Mouse (Mus musculus) intestine, embryonic 14.5 days (tissue): ENCODE results near the gene Gm42420. TPM values are rescaled to one million over a fixed set of nuclear protein-coding genes. Genes with fewer than 3 reads are reported as not detected.

Experiments used
- ATAC-seq: fragments of 200-750 bp; cut with Nextera tagmentation; replicated peaks from 2 replicates; pipeline ENCODE4 v1.8.0; 2017; ENCODE audit warnings: low read depth, moderate number of reproducible peaks, moderate TSS enrichment, moderate library complexity; ENCODE audit not compliant: low FRiP score, low TSS enrichment
- DNase-seq: peaks from one replicate; pipeline ENCODE4 v3.0.0-alpha.2; 2018; ENCODE audit warnings: low spot score
- H3K27ac ChIP-seq: fragments of 300-500 bp; sonication (generic); 2 replicates; pipeline ENCODE4 v1.5.1; 2014; ENCODE audit warnings: low read depth, mild to moderate bottlenecking, control low read depth
- H3K27me3 ChIP-seq: fragments of 300-500 bp; sonication (generic); replicated peaks from 2 replicates; pipeline ENCODE4 v1.6.1; 2014; ENCODE audit warnings: low read length, control low read depth; ENCODE audit not compliant: control insufficient read depth, insufficient read depth
- H3K36me3 ChIP-seq: fragments of 300-500 bp; sonication (generic); 2 replicates; pipeline ENCODE4 v1.6.1; 2014; ENCODE audit warnings: low read length, control low read depth; ENCODE audit not compliant: control insufficient read depth, insufficient read depth
- H3K4me1 ChIP-seq: fragments of 300-500 bp; sonication (generic); replicated peaks from 2 replicates; pipeline ENCODE4 v1.6.1; 2014; ENCODE audit warnings: low read length, control low read depth, mixed read lengths; ENCODE audit not compliant: control insufficient read depth, insufficient read depth
- H3K4me2 ChIP-seq: fragments of 300-500 bp; sonication (generic); 2 replicates; pipeline ENCODE4 v1.6.1; 2014; ENCODE audit warnings: low read length
- H3K4me3 ChIP-seq: fragments of 300-500 bp; sonication (generic); 2 replicates; pipeline ENCODE4 v1.5.1; 2014; ENCODE audit warnings: low read depth, low read length, control low read depth, mixed read lengths
- H3K9ac ChIP-seq: fragments of 300-500 bp; sonication (generic); 2 replicates; pipeline ENCODE4 v1.6.1; 2014; ENCODE audit warnings: mild to moderate bottlenecking, low read length
- H3K9me3 ChIP-seq: fragments of 300-500 bp; sonication (generic); 2 replicates; pipeline ENCODE4 v1.6.1; 2016; ENCODE audit warnings: low read length, control low read depth; ENCODE audit not compliant: control insufficient read depth
- WGBS: fragments of 180-500 bp; shearing (Covaris S2); extraction: QIAGEN DNeasy Blood & Tissue Kit; methylation state at CpG from one replicate; pipeline ENCODE4 v1.1.7; 2014; 5-methylcytosine and 5-hydroxymethylcytosine counted together
- polyA plus RNA-seq: library from polyadenylated mRNA; unstranded; fragments of >200 nt; fragmentation: Nextera tagmentation; extraction: Ambion mirVana; gene quantifications from 2 replicates; pipeline ENCODE4 v1.2.1, GENCODE M21; 2014

Gm42420 gene
- polyA plus RNA-seq, 1 experiment from 2014 or later, result 0.97 TPM

- Histone ChIP-seq H3K4me1 (no peaks in the 10 kb centered on the region), H3K36me3 (peaks cover 59% of the 10 kb centered on the region), H3K27ac (no peak overlapping the region), H3K27me3 (no peaks in the 10 kb centered on the region), H3K4me3 (no peak overlapping the region), H3K9ac (no peak overlapping the region), H3K4me2 (no peak overlapping the region), H3K9me3 (no peaks in the 10 kb centered on the region)
- ATAC-seq (no peak), DNase-seq (no peak)
- 85% methylated on average over 7 of the region's 7 CpGs for WGBS
Observed at GRCm38 (mm10) chr6:39581087-39581784, 4.3 kb upstream of the Gm42420 start.

- WGBS, result 94% methylated on average over 4 of the region's 4 CpGs
- peaks cover 9% of the 10 kb centered on the region for H3K4me1 ChIP-seq
- no peak overlapping the region for H3K9ac ChIP-seq
- H3K9me3 ChIP-seq, result no peaks in the 10 kb centered on the region
- ATAC-seq (no peak), DNase-seq (no peak)
- H3K27me3 ChIP-seq, result no peaks in the 10 kb centered on the region
- 0 out of 2 replicates have a peak overlapping the region, but pooled peaks have one; percentile 82 for H3K27ac ChIP-seq
- H3K4me2 ChIP-seq, result peak overlapping the region; percentile 83
- no peak overlapping the region for H3K4me3 ChIP-seq
- peaks cover 21% of the 10 kb centered on the region for H3K36me3 ChIP-seq
Observed at GRCm38 (mm10) chr6:39591481-39591880, 5.9 kb downstream of the Gm42420 start.

DNA sequence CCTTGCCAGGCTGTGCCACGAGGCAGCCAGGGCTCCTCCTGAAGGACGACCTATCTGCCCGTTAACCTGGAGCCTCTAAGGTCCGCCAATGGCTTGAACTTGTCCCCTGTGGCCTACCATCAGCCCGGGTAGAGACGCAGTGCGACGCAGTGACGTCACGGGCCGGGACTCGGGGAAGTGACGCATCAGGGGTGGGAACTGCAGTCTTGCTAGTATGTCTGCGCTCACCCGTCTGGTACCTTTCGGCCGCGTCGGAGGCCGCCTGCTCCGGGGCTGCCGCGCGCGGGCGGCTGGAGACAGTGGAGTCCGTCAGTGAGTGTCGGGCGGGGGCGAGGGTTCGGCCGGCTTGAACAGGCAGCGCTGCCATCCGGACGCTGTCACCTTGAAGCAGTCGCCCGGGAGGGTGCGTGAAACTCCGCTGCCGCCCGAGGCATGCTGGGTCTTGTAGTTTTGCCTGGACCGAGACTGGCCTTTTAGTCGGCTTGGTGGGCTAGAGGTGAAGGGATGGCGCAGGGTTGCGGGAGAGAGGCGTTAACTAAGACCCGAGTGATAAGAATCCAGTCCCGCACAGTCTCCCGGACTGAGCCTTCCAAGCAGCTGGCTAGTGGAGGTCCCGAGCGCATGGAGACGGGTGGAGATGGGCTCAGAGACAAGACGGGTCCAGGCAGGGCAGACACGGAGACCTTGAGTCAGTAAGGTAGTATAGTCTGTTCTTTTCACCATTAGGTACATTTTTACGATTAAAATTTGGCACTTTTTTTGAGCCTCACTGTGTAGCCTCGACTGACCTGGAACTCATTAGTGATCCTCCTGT is 7.1 kb downstream of the Gm42420 start, which contains the start of gene Ndufb2:
Gene Ndufb2 (plus strand): TSS at position 174 of the 814 bp plus-strand sequence.
- no peaks in the 10 kb centered on the region for H3K27me3 ChIP-seq
- WGBS, result under 1% methylated on average over 56 of the region's 56 CpGs
- H3K4me1 ChIP-seq, result peaks cover 9% of the 10 kb centered on the region
- H3K4me2 ChIP-seq, result peak within 1 kb of the TSS; percentile 83
- peak within 1 kb of the TSS; percentile 90 for H3K4me3 ChIP-seq
- peak within 1 kb of the TSS; percentile 82 for H3K27ac ChIP-seq
- H3K36me3 ChIP-seq, result peaks cover 28% of the 10 kb centered on the region
- ATAC-seq (peak; percentile 98), DNase-seq (peak; percentile 100)
- no peaks in the 10 kb centered on the region for H3K9me3 ChIP-seq
- H3K9ac ChIP-seq, result peak within 1 kb of the TSS; percentile 78

DNA sequence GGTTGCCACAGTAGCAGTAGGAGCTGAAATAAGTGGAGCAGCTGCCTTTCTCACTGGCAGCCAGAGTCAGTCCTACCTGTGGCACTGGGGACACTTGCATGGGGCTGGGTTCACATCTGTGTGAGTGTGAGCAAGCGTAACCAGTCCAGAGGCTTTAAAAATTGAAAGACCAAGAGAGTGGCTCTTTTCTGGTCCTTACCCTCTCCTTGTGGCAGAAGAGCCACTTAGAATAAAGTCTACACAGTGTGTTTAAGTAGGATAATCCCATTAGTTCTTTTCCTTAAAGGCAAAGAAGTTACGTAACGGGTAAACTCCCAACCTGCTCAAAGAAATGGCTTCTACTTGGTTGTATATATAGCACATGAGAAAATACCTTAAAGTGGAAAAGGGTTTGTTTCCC is 15.3 kb downstream of the Gm42420 start:
- Histone ChIP-seq H3K9ac (no peak overlapping the region), H3K9me3 (no peaks in the 10 kb centered on the region), H3K36me3 (peaks cover 46% of the 10 kb centered on the region), H3K27ac (no peak overlapping the region), H3K27me3 (no peaks in the 10 kb centered on the region), H3K4me3 (no peak overlapping the region), H3K4me1 (no peaks in the 10 kb centered on the region), H3K4me2 (no peak overlapping the region)
- 86% methylated on average over 3 of the region's 3 CpGs for WGBS
- DNase-seq, result no peak
- no peak for ATAC-seq

GRCm38 (mm10) chr6:39601828-39602227 is 16.3 kb downstream of the Gm42420 start:
- Histone ChIP-seq H3K9me3 (no peaks in the 10 kb centered on the region), H3K27me3 (no peaks in the 10 kb centered on the region), H3K4me1 (peaks cover 3% of the 10 kb centered on the region; the same call in 1 of the 2 replicates), H3K36me3 (peaks cover 42% of the 10 kb centered on the region), H3K27ac (no peak overlapping the region), H3K4me2 (no peak overlapping the region), H3K9ac (no peak overlapping the region), H3K4me3 (no peak overlapping the region)
- no peak for ATAC-seq
- DNase-seq, result no peak
- WGBS, result 85% methylated on average over 3 of the region's 3 CpGs

GRCm38 (mm10) chr6:39604565-39604964 is 19.0 kb downstream of the Gm42420 start:
- Histone ChIP-seq H3K4me2 (no peak overlapping the region), H3K9ac (no peak overlapping the region), H3K4me1 (peaks cover 6% of the 10 kb centered on the region; the same call in 1 of the 2 replicates), H3K27ac (no peak overlapping the region), H3K27me3 (no peaks in the 10 kb centered on the region), H3K36me3 (peaks cover 31% of the 10 kb centered on the region), H3K9me3 (no peaks in the 10 kb centered on the region), H3K4me3 (no peak overlapping the region)
- 71% methylated on average over 5 of the region's 5 CpGs for WGBS
- DNase-seq, result no peak
- ATAC-seq, result no peak

GRCm38 (mm10) chr6:39606056-39606455 is 20.5 kb downstream of the Gm42420 start:
- 58% methylated on average over 6 of the region's 6 CpGs for WGBS
- H3K9me3 ChIP-seq, result no peaks in the 10 kb centered on the region
- ATAC-seq (peak; percentile 41; the same call in 1 of the 2 replicates), DNase-seq (no peak)
- H3K4me1 ChIP-seq, result peaks cover 6% of the 10 kb centered on the region; the same call in 1 of the 2 replicates
- peak overlapping the region; percentile 9; the same call in 1 of the 2 replicates for H3K27ac ChIP-seq
- no peak overlapping the region for H3K4me2 ChIP-seq
- peaks cover 24% of the 10 kb centered on the region for H3K36me3 ChIP-seq
- no peak overlapping the region for H3K9ac ChIP-seq
- no peaks in the 10 kb centered on the region for H3K27me3 ChIP-seq
- H3K4me3 ChIP-seq, result no peak overlapping the region

DNA sequence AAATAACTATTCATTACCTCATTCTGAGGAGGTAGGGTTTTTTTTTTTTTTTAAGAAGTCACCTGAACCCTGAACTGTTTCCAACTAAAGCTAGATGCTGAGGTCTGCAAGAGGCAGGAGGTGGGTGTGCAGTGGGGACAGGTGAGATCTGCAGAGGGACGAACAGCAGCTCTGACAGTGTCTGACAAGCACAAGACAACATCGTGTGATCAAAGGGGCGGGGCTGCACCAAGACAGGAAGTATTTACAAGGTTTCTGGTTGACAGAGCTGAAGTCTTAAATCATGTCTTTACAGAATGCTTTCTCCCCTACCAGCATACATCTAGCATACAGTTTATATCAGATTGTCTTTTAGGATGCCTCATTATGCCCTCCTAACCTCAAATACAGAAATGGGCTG is 21.3 kb downstream of the Gm42420 start:
- peaks cover 6% of the 10 kb centered on the region; the same call in 1 of the 2 replicates for H3K4me1 ChIP-seq
- H3K4me3 ChIP-seq, result no peak overlapping the region
- H3K4me2 ChIP-seq, result no peak overlapping the region
- DNase-seq (no peak), ATAC-seq (no peak)
- 51% methylated on average over 3 of the region's 3 CpGs for WGBS
- no peaks in the 10 kb centered on the region for H3K9me3 ChIP-seq
- peak overlapping the region; percentile 27; the same call in 1 of the 2 replicates for H3K27ac ChIP-seq
- H3K27me3 ChIP-seq, result no peaks in the 10 kb centered on the region
- H3K36me3 ChIP-seq, result peaks cover 31% of the 10 kb centered on the region
- H3K9ac ChIP-seq, result no peak overlapping the region
